Mouse (Mus musculus) megakaryocyte, embryonic 14.5 days (primary cell): ENCODE data around the gene Dnmt3a. TPM values are rescaled to one million over a fixed set of nuclear protein-coding genes. Genes with fewer than 3 reads are reported as not detected.

ENCODE experiments used
- H3K27me3 ChIP-seq: replicated peaks from 2 replicates; pipeline ENCODE3; 2012; ENCODE audit warnings: inconsistent platforms
- H3K36me3 ChIP-seq: replicated peaks from 2 replicates; pipeline ENCODE3; 2012; ENCODE audit warnings: low read length, inconsistent platforms, mixed read lengths
- H3K4me1 ChIP-seq: 2 replicates; pipeline ENCODE4 v1.6.1; 2012; ENCODE audit warnings: inconsistent platforms
- H3K4me3 ChIP-seq: replicated peaks from 2 replicates; pipeline ENCODE3; 2012; ENCODE audit warnings: moderate library complexity, mild to moderate bottlenecking, inconsistent platforms
- H3K9me3 ChIP-seq: 2 replicates; pipeline ENCODE4 v1.6.1; 2012; ENCODE audit warnings: inconsistent platforms
- FLI1 ChIP-seq: IDR thresholded peaks from 2 replicates; pipeline ENCODE4 v1.6.1; 2012; ENCODE audit warnings: low read length, inconsistent platforms, mixed read lengths
- GATA1 ChIP-seq: IDR thresholded peaks from 3 replicates; pipeline ENCODE4 v1.6.1; 2012; ENCODE audit warnings: mixed read lengths, low read length, inconsistent platforms, borderline replicate concordance
- polyA plus RNA-seq: library from polyadenylated mRNA; stranded (reverse); fragments of >175 nt; gene quantifications from 2 replicates; pipeline ENCODE4 v1.2.3, GENCODE M21; 2012; ENCODE audit warnings: low replicate concordance; ENCODE audit not compliant: insufficient read depth

Dnmt3a gene
- polyA plus RNA-seq, 1 experiment = 30.1 TPM

- H3K27me3 ChIP-seq = no peaks in the 10 kb centered on the region
- H3K4me3 ChIP-seq = peak overlapping the region; percentile 5
- no peaks in the 10 kb centered on the region for H3K9me3 ChIP-seq
- TF ChIP-seq FLI1 = no peak
- TF ChIP-seq GATA1 = no peak
- H3K36me3 ChIP-seq = peaks cover 92% of the 10 kb centered on the region
- peaks cover 88% of the 10 kb centered on the region for H3K4me1 ChIP-seq
These were observed 63.1 kb downstream of the Dnmt3a start for GRCm38 (mm10) chr12:3868676-3869458.

- Histone ChIP-seq H3K36me3 (peaks cover 88% of the 10 kb centered on the region), H3K4me1 (peaks cover 93% of the 10 kb centered on the region), H3K4me3 (peak overlapping the region; percentile 46), H3K27me3 (no peaks in the 10 kb centered on the region), H3K9me3 (no peaks in the 10 kb centered on the region)
- TF ChIP-seq FLI1 (no peak), GATA1 (no peak)
These were observed 64.2 kb downstream of the Dnmt3a start for GRCm38 (mm10) chr12:3870024-3870423.

GRCm38 (mm10) chr12:3870859-3871462, 65.2 kb downstream of the Dnmt3a start:
- peak overlapping the region; percentile 87 for H3K4me3 ChIP-seq
- TF ChIP-seq FLI1 (no peak), GATA1 (no peak)
- no peaks in the 10 kb centered on the region for H3K9me3 ChIP-seq
- H3K27me3 ChIP-seq = no peaks in the 10 kb centered on the region
- H3K4me1 ChIP-seq = peaks cover 87% of the 10 kb centered on the region
- H3K36me3 ChIP-seq = peaks cover 84% of the 10 kb centered on the region

- peak overlapping the region; percentile 80 for H3K4me3 ChIP-seq
- no peaks in the 10 kb centered on the region for H3K9me3 ChIP-seq
- H3K27me3 ChIP-seq = no peaks in the 10 kb centered on the region
- TF ChIP-seq GATA1 (no peak), FLI1 (no peak)
- peaks cover 80% of the 10 kb centered on the region for H3K4me1 ChIP-seq
- H3K36me3 ChIP-seq = peaks cover 84% of the 10 kb centered on the region
These were observed 65.8 kb downstream of the Dnmt3a start for GRCm38 (mm10) chr12:3871637-3872036.

GRCm38 (mm10) chr12:3872410-3873230, 66.8 kb downstream of the Dnmt3a start:
- H3K4me1 ChIP-seq = peaks cover 75% of the 10 kb centered on the region
- H3K4me3 ChIP-seq = no peak overlapping the region

DNA sequence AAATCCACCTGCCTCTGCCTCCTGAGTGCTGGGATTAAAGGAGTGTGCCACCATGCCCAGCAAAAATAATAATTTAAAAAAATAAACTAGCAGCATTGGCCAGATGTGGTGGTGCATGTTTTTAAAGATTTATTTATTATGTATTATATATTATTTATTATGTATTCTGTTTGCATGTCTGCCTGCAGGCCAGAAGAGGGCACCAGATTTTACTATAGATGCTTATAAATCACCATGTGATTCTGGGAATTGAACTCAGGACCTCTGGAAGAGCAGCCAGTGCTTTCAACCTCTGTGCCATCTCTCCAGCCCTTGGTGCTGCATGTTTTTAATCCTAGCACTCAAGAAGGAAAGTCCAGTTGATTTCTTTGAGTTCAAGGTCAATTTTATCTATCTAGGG, 69.7 kb downstream of the Dnmt3a start:
- peaks cover 75% of the 10 kb centered on the region for H3K4me1 ChIP-seq
- peaks cover 87% of the 10 kb centered on the region for H3K36me3 ChIP-seq
- H3K27me3 ChIP-seq = no peaks in the 10 kb centered on the region
- no peak for TF ChIP-seq FLI1
- TF ChIP-seq GATA1 = no peak
- H3K4me3 ChIP-seq = no peak overlapping the region
- H3K9me3 ChIP-seq = no peaks in the 10 kb centered on the region

More at GRCm38 (mm10) chr12:3872410-3873230, 66.8 kb downstream of the Dnmt3a start:
- TF ChIP-seq GATA1 (no peak), FLI1 (no peak)
- H3K27me3 ChIP-seq = no peaks in the 10 kb centered on the region
- peaks cover 87% of the 10 kb centered on the region for H3K36me3 ChIP-seq
- no peaks in the 10 kb centered on the region for H3K9me3 ChIP-seq

DNA sequence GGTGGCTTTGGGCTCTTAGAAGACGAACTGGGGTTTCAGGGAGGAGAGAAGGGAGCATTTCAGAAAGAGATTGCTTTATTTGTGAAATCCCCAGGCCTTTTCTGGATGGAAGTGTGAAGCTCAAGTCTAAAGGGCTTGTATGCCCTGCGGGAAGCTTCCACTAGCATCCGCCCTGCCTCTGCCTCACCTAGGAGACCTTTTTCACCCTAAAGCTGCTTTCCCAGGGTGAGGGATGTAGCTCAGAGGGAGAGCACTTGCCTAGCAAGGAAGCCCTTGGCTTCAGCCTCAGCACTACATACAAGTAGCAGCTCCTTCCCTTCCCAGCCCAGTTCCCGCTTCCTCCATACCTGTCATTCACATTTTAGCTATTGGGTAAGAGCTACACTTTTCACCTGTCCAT, 71.6 kb downstream of the Dnmt3a start:
- TF ChIP-seq FLI1 (no peak), GATA1 (no peak)
- Histone ChIP-seq H3K27me3 (no peaks in the 10 kb centered on the region), H3K4me3 (no peak overlapping the region), H3K9me3 (no peaks in the 10 kb centered on the region), H3K4me1 (peaks cover 68% of the 10 kb centered on the region), H3K36me3 (peaks cover 92% of the 10 kb centered on the region)

- Histone ChIP-seq H3K27me3 (no peaks in the 10 kb centered on the region), H3K4me3 (no peak overlapping the region), H3K9me3 (no peaks in the 10 kb centered on the region), H3K4me1 (peaks cover 78% of the 10 kb centered on the region), H3K36me3 (peaks cover 100% of the 10 kb centered on the region)
- no peak for TF ChIP-seq GATA1
- TF ChIP-seq FLI1 = no peak
These were observed 75.7 kb downstream of the Dnmt3a start for GRCm38 (mm10) chr12:3881474-3881873.

GRCm38 (mm10) chr12:3884892-3885493, 79.2 kb downstream of the Dnmt3a start:
- TF ChIP-seq GATA1 = no peak
- TF ChIP-seq FLI1 = no peak
- Histone ChIP-seq H3K36me3 (peaks cover 99% of the 10 kb centered on the region), H3K4me1 (peaks cover 85% of the 10 kb centered on the region), H3K4me3 (no peak overlapping the region), H3K9me3 (no peaks in the 10 kb centered on the region), H3K27me3 (no peaks in the 10 kb centered on the region)
